Mouse (Mus musculus): Measurements from ENCODE around the gene Col6a4. TPM values are rescaled to one million over a fixed set of nuclear protein-coding genes. Genes with fewer than 3 reads are reported as not detected.

Gene Col6a4
- total RNA-seq (2023; ENCODE audit: inconsistent age): not detected in 4 replicates

DNA sequence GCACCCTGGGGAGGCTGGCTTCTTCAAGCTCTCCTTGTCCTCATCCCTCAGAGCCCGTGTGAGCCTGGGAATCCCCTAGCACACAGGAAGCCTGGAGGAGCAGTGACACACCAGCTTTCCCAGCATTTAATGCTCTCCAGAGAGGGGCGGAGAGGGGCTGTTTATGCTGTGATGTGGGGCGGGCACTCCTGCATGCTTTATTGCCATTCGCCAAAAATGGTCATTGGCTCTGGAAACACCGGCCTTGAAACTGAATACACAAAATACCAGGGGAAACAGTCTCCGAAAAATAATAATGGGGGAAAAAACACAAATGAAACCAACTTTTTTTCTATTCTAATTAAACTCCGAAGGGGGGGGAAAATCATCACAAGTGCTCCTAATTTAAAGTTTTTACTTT, at the start of gene Col6a4:
Gene Col6a4, minus strand, starts transcription at position 101 of the 400 bp plus-strand sequence.

DNA sequence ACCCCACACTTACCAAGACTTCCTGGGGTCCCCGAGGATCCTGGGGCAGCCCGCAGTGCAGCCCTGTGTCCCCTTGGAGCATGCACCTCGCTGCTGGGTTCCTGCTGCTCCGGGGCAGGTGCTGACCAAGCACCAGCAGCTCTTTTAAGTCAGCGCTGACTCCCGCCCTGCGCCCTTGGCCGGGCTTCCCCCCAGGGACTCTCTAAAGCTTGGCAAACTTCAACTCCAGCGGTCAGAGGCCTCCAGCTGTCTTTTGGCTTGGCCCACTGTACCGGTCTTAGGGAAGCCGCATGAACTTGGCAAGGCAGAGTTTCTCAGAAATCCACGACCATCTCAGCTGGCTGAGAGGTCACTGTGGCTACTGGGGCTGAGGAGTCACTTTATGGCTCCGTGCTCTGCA, 136.1 kb downstream of the Col6a4 start, which contains the start of gene Col6a5:
Gene Col6a5, minus strand, starts transcription at position 111 of the 400 bp plus-strand sequence.

Other genes with a start within 250 kb of the Col6a4 start
- gene Col6a5, start 136.1 kb downstream of the Col6a4 start, total RNA-seq (2023; ENCODE audit: inconsistent age): 0.06 to 0.27 TPM (median 0.15 TPM) in 4 replicates
- gene Glyctk, start 61.4 kb upstream of the Col6a4 start, total RNA-seq (2023; ENCODE audit: inconsistent age): 5.8 to 9.4 TPM (median 8.1 TPM) in 4 replicates
- 97.9 to 110 TPM (median 103 TPM) in 4 replicates for gene Wdr82, start 74.1 kb upstream of the Col6a4 start, total RNA-seq (2023; ENCODE audit: inconsistent age)
- 82.1 to 96.0 TPM (median 83.9 TPM) in 4 replicates for gene Ppm1m, start 103.0 kb upstream of the Col6a4 start, total RNA-seq (2023; ENCODE audit: inconsistent age)
- gene Twf2, start 106.3 kb upstream of the Col6a4 start, total RNA-seq (2023; ENCODE audit: inconsistent age): 65.1 to 76.7 TPM (median 68.8 TPM) in 4 replicates
- gene Tlr9, start 125.8 kb upstream of the Col6a4 start, total RNA-seq (2023; ENCODE audit: inconsistent age): 150 to 158 TPM (median 156 TPM) in 4 replicates
- gene Alas1, start 151.9 kb upstream of the Col6a4 start, total RNA-seq (2023; ENCODE audit: inconsistent age): 39.6 to 44.4 TPM (median 41.5 TPM) in 4 replicates
- gene Poc1a, start 184.3 kb upstream of the Col6a4 start, total RNA-seq (2023; ENCODE audit: inconsistent age): 3.7 to 6.3 TPM (median 4.5 TPM) in 4 replicates